Mouse (Mus musculus): ENCODE measurements around the gene Sf3a3. TPM values are rescaled to one million over a fixed set of nuclear protein-coding genes. Genes with fewer than 3 reads are reported as not detected.

Gene Sf3a3
- total RNA-seq, 1 experiment = 117 TPM

DNA sequence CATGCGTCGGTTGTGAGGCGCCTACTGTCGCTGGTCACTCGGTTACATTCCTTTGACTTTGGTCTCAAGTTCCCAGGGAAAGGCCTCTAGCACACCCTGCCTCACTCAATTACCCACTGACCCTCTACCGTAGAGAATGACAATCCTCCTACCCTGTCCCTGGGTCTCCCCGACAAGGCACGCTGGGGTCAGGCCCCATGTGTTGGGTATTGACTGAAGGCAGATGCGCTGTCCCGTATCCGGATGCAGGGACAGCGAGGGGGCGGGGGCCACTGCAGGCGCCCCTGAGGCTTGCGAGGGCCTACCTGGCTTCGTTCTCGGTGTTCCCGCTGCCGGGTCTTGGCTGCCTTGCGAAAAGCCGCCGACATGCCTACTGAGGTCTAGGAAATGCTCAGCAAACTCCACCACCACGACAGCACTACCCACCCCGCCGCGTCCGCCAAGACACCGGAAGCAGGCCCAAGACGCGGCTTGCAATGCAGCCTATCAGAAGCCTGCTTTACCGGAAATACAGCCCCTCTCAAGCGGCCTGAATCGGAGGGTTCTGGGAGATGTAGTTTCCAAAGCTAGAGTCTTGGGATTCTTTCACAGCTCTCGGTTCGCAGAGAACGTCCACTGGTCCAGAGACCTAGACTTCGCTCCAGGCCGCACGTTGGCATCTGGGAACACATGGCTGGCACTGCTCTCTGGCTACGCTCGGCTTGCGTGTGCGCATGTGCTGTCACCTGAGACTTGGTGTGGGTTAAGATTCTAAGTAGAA lies 21.3 kb upstream of the Sf3a3 start, which contains the start of gene Utp11:
TSS of gene Utp11 (minus strand) at position 466 of the 760 bp plus-strand sequence.
- Histone ChIP-seq H3K36me3 (ENCODE audit: control insufficient read depth, insufficient read depth, low read length, poor library complexity, severe bottlenecking) (0 out of 2 replicates have a peak, but pooled peaks cover 2% of the 10 kb centered on the region), H3K9ac (ENCODE audit: insufficient read depth, low read depth, low read length, poor library complexity, severe bottlenecking) (peak within 1 kb of the TSS; percentile 93), H3K9me3 (ENCODE audit: control insufficient read depth, insufficient read depth, low read depth, low read length) (no peaks in the 10 kb centered on the region), H3K4me1 (ENCODE audit: control insufficient read depth in 2 of 2, insufficient read depth in 2 of 2, low read length in 2 of 2, poor library complexity in 1 of 2) (peaks cover 0 to 4% of the 10 kb centered on the region in 2 experiments; a peak in 1 of 4 replicates), H3K4me3 (ENCODE audit: insufficient read depth in 1 of 2, low read depth in 1 of 2, low read length in 2 of 2, poor library complexity in 1 of 2, severe bottlenecking in 1 of 2) (peak within 1 kb of the TSS; percentile 90 to 95), H3K27ac (ENCODE audit: insufficient read depth, low read depth, low read length, poor library complexity, severe bottlenecking) (no peak within 1 kb of the TSS)
- in situ Hi-C loops (cut with MboI; ENCODE audit: low sequenced_read_pairs in 2 of 2, unreplicated experiment in 2 of 2) = loop anchor here in 1 of 2 experiments (25.0 kb wide), 1 partner anchor 756 kb away; no protein-coding TSS in a partner anchor
- TF ChIP-seq CHD2 (IDR thresholded peaks at IDR 0.05; ENCODE audit: low read depth, low read length) = peak; percentile 58; the same call in 1 of the 2 replicates
- peak; percentile 96 for TF ChIP-seq HCFC1 (IDR thresholded peaks at IDR 0.05; ENCODE audit: borderline replicate concordance, insufficient read depth, low read length)
- TF ChIP-seq ZC3H11A (IDR thresholded peaks at IDR 0.05; ENCODE audit: borderline replicate concordance, low read depth, low read length) = no peak
- peak; percentile 75 for DNase-seq (ENCODE audit: low read depth, low spot score)

DNA sequence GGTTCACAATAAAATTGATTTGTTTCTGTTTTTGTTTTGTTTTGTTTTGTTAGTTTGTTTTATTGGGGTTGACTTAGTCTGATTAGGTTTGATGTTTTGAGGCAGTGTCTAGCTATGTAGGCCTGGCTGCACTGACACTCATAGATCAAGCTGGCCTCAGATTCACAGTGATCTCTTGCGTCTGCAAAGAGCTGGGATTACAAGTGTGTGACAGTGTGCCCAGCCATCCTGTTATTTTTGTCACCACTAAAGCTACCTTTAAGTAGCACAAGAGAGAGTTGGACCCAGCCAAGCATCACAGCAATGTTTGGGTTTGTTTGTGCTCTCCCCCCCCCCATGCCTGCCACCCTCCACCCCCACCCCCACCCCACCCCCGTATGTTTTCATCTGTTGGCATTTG lies 20.0 kb upstream of the Sf3a3 start:
- H3K4me1 ChIP-seq (ENCODE audit: control insufficient read depth in 2 of 2, insufficient read depth in 2 of 2, low read length in 2 of 2, poor library complexity in 1 of 2) = peaks cover 0 to 4% of the 10 kb centered on the region in 2 experiments; a peak in 1 of 4 replicates
- no peak overlapping the region for H3K4me3 ChIP-seq (ENCODE audit: insufficient read depth in 1 of 2, low read depth in 1 of 2, low read length in 2 of 2, poor library complexity in 1 of 2, severe bottlenecking in 1 of 2)
- TF ChIP-seq MAFK (IDR thresholded peaks at IDR 0.05; ENCODE audit: insufficient read depth, low read depth, low read length) (no peak), HCFC1 (IDR thresholded peaks at IDR 0.05; ENCODE audit: borderline replicate concordance, insufficient read depth, low read length) (no peak), ZNF384 (IDR thresholded peaks at IDR 0.05; ENCODE audit: low read depth, low read length) (no peak), CHD2 (IDR thresholded peaks at IDR 0.05; ENCODE audit: low read depth, low read length) (no peak), ZC3H11A (IDR thresholded peaks at IDR 0.05; ENCODE audit: borderline replicate concordance, low read depth, low read length) (no peak)
- no peak overlapping the region for H3K27ac ChIP-seq (ENCODE audit: insufficient read depth, low read depth, low read length, poor library complexity, severe bottlenecking)
- H3K36me3 ChIP-seq (ENCODE audit: control insufficient read depth, insufficient read depth, low read length, poor library complexity, severe bottlenecking) = 0 out of 2 replicates have a peak, but pooled peaks cover 2% of the 10 kb centered on the region
- no peak for DNase-seq (ENCODE audit: low read depth, low spot score)
- H3K9me3 ChIP-seq (ENCODE audit: control insufficient read depth, insufficient read depth, low read depth, low read length) = no peaks in the 10 kb centered on the region
- in situ Hi-C loops (cut with MboI; ENCODE audit: low sequenced_read_pairs in 2 of 2, unreplicated experiment in 2 of 2) = loop anchor here in 1 of 2 experiments (25.0 kb wide), 1 partner anchor 757 kb away; no protein-coding TSS in a partner anchor
- H3K9ac ChIP-seq (ENCODE audit: insufficient read depth, low read depth, low read length, poor library complexity, severe bottlenecking) = no peak overlapping the region

DNA sequence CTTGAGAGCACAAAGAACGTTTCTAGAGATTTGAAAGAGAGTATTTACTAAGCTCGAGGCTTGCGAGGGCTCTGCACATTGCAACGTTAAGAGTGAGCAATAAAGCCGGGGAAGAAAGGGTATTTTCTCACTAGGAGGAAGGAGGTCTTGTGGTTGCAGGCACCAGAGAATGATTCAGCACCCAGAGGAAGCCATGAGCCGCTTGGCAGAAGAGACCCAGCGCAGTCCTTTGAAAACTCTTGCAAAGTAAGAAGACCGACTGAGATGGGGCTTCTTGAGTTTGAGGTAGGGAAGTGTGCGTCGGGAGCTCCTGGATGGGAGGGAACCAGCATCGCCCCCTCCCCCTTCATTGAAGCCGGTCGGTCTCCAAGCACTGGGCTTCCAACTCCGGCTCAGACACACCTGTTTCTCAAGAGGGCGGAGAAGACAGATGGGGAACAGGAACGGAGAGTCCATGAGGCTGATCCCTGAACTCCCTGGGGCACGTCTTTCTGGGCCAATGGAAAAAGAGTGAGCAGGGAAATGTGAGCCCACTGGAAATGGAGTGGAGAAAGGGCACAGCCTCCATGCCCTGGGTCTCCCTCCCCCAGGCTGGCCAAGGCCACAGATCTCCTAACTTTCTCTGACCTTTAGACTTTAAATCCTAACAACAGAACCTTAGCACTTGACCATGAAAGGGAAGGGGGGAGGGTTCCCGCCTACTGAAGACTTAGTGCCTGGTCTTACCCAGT lies 18.6 kb upstream of the Sf3a3 start:
- Histone ChIP-seq H3K9ac (ENCODE audit: insufficient read depth, low read depth, low read length, poor library complexity, severe bottlenecking) (peak overlapping the region; percentile 0; the same call in 1 of the 2 replicates), H3K4me1 (ENCODE audit: control insufficient read depth in 2 of 2, insufficient read depth in 2 of 2, low read length in 2 of 2, poor library complexity in 1 of 2) (peaks cover 4 to 6% of the 10 kb centered on the region in 2 experiments; a peak in 3 of 4 replicates)

DNA sequence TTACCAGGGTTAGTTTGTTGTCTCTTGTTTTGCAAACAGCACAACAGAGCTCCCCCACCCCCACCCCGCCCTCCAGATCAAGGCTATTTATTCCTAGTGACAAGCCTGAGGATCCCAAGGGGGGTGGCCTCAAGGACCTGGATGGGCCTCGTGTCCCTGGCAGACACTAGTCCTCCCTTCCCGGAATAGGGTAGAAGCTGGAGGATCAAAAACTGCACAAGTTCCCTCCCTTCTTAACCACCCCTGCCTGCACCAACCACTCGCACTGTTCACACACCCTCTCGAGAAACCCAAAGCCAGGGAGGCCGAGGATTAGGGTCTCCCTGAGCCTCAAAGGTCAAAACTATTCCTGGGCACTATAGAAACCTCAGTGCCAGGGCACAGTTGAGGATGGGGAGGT lies 14.8 kb upstream of the Sf3a3 start:
- no peaks in the 10 kb centered on the region for H3K36me3 ChIP-seq (ENCODE audit: control insufficient read depth, insufficient read depth, low read length, poor library complexity, severe bottlenecking)
- in situ Hi-C loops (cut with MboI; ENCODE audit: low sequenced_read_pairs in 2 of 2, unreplicated experiment in 2 of 2) = loop anchor here in 1 of 2 experiments (25.0 kb wide), 1 partner anchor 762 kb away; no protein-coding TSS in a partner anchor
- H3K27ac ChIP-seq (ENCODE audit: insufficient read depth, low read depth, low read length, poor library complexity, severe bottlenecking) = no peak overlapping the region
- no peak for DNase-seq (ENCODE audit: low read depth, low spot score)
- peak overlapping the region in 1 of 2 experiments; percentile 90; a peak in 2 of 4 replicates for H3K4me3 ChIP-seq (ENCODE audit: insufficient read depth in 1 of 2, low read depth in 1 of 2, low read length in 2 of 2, poor library complexity in 1 of 2, severe bottlenecking in 1 of 2)
- no peaks in the 10 kb centered on the region for H3K9me3 ChIP-seq (ENCODE audit: control insufficient read depth, insufficient read depth, low read depth, low read length)
- H3K9ac ChIP-seq (ENCODE audit: insufficient read depth, low read depth, low read length, poor library complexity, severe bottlenecking) = no peak overlapping the region
- H3K4me1 ChIP-seq (ENCODE audit: control insufficient read depth in 2 of 2, insufficient read depth in 2 of 2, low read length in 2 of 2, poor library complexity in 1 of 2) = peaks cover 6 to 30% of the 10 kb centered on the region in 2 experiments; a peak in 3 of 4 replicates
- no peak for TF ChIP-seq ZNF384 (IDR thresholded peaks at IDR 0.05; ENCODE audit: low read depth, low read length)
- TF ChIP-seq HCFC1 (IDR thresholded peaks at IDR 0.05; ENCODE audit: borderline replicate concordance, insufficient read depth, low read length) = no peak
- TF ChIP-seq ZC3H11A (IDR thresholded peaks at IDR 0.05; ENCODE audit: borderline replicate concordance, low read depth, low read length) = no peak
- TF ChIP-seq MAFK (IDR thresholded peaks at IDR 0.05; ENCODE audit: insufficient read depth, low read depth, low read length) = no peak
- no peak for TF ChIP-seq CHD2 (IDR thresholded peaks at IDR 0.05; ENCODE audit: low read depth, low read length)

More for the DNA sequence above, 18.6 kb upstream of the Sf3a3 start:
- 0 out of 2 replicates have a peak, but pooled peaks cover under 1% of the 10 kb centered on the region for H3K36me3 ChIP-seq (ENCODE audit: control insufficient read depth, insufficient read depth, low read length, poor library complexity, severe bottlenecking)
- in situ Hi-C loops (cut with MboI; ENCODE audit: low sequenced_read_pairs in 2 of 2, unreplicated experiment in 2 of 2) = loop anchor here in 1 of 2 experiments (25.0 kb wide), 1 partner anchor 759 kb away; no protein-coding TSS in a partner anchor
- no peak for TF ChIP-seq MAFK (IDR thresholded peaks at IDR 0.05; ENCODE audit: insufficient read depth, low read depth, low read length)
- no peak for TF ChIP-seq CHD2 (IDR thresholded peaks at IDR 0.05; ENCODE audit: low read depth, low read length)
- no peak for TF ChIP-seq ZC3H11A (IDR thresholded peaks at IDR 0.05; ENCODE audit: borderline replicate concordance, low read depth, low read length)
- TF ChIP-seq ZNF384 (IDR thresholded peaks at IDR 0.05; ENCODE audit: low read depth, low read length) = no peak
- no peak for TF ChIP-seq HCFC1 (IDR thresholded peaks at IDR 0.05; ENCODE audit: borderline replicate concordance, insufficient read depth, low read length)
- H3K9me3 ChIP-seq (ENCODE audit: control insufficient read depth, insufficient read depth, low read depth, low read length) = no peaks in the 10 kb centered on the region
- H3K27ac ChIP-seq (ENCODE audit: insufficient read depth, low read depth, low read length, poor library complexity, severe bottlenecking) = no peak overlapping the region
- DNase-seq (ENCODE audit: low read depth, low spot score) = no peak
- H3K4me3 ChIP-seq (ENCODE audit: insufficient read depth in 1 of 2, low read depth in 1 of 2, low read length in 2 of 2, poor library complexity in 1 of 2, severe bottlenecking in 1 of 2) = peak overlapping the region; percentile 5 to 61; a peak in 3 of 4 replicates

All from ES-E14 (cell line).